Mouse (Mus musculus): ENCODE data around the gene Atr. TPM values are rescaled to one million over a fixed set of nuclear protein-coding genes. Genes with fewer than 3 reads are reported as not detected.
A peak's percentile ranks its signal among the peaks of the same experiment; 100 is the strongest.

Gene Atr
- polyA plus RNA-seq, 1 experiment from 2014 or later, result 11.6 TPM

DNA sequence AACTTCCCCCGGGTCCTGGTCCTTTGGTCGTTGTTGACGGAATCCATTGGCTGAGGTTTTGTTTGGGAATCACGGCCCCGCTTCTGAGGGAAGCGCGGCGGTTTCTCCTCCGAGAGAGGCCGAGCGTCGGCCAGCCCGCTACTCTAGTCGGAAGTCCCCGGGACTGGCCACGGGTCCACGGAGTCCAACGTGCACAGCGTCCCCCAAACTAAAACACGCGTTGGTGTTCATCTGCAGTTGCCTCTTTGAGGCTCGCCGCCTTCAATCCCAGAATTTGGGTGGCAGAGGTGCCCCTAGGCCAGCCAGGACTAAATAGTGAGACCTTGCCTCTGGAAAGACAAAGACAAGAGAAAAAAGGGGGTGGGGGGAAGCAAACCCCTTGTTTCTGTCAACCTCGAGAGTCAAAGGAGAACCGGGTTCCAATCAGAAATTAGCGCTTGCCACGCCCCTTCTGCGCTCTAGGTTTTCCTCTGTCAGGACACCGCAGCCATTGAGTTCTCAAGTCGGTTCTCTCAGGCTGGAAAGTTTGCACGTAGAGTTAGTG is 702 bp downstream of the Atr start:
- no peaks in the 10 kb centered on the region for H3K27me3 ChIP-seq (ENCODE audit: control insufficient read depth, insufficient read depth, low read depth, low read length)
- H3K4me2 ChIP-seq (ENCODE audit: low read length), result peak overlapping the region; percentile 99
- H3K27ac ChIP-seq (ENCODE audit: low read length), result peak overlapping the region; percentile 83
- no peaks in the 10 kb centered on the region for H3K36me3 ChIP-seq (ENCODE audit: control insufficient read depth, insufficient read depth, low read length)
- H3K4me1 ChIP-seq (ENCODE audit: control insufficient read depth, insufficient read depth, low read length), result peaks cover 6% of the 10 kb centered on the region
- 1% methylated on average over 31 of the region's 31 CpGs for WGBS
- H3K9me3 ChIP-seq (replicated peaks; ENCODE audit: control insufficient read depth, low read length, poor library complexity, severe bottlenecking), result no peaks in the 10 kb centered on the region
- peak overlapping the region; percentile 91 for H3K4me3 ChIP-seq (ENCODE audit: low read depth, low read length)
- peak; percentile 49 for ATAC-seq
- H3K9ac ChIP-seq (ENCODE audit: low read depth, low read length), result peak overlapping the region; percentile 89

DNA sequence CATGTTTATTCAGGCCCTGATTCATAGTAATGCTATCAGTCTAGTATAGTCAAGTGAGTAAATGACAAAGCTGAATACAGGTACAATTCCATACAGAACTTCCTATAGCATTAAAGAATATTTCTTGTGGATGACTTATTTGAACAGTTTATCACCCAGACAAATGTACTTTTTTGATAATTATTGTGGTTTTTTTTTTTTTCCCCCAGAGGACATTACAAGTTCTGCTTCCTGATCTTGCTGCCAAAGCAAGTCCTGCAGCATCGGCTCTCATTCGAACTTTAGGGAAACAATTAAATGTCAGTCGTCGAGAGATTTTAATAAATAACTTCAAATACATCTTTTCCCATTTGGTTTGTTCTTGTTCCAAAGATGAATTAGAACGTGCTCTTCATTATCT is 20.8 kb downstream of the Atr start:
- peaks cover 4% of the 10 kb centered on the region; the same call in 1 of the 2 replicates for H3K36me3 ChIP-seq (ENCODE audit: control insufficient read depth, insufficient read depth, low read length)
- 95% methylated on average over 5 of the region's 5 CpGs for WGBS
- H3K4me1 ChIP-seq (ENCODE audit: control insufficient read depth, insufficient read depth, low read length), result no peaks in the 10 kb centered on the region
- no peaks in the 10 kb centered on the region for H3K27me3 ChIP-seq (ENCODE audit: control insufficient read depth, insufficient read depth, low read depth, low read length)
- no peak overlapping the region for H3K4me2 ChIP-seq (ENCODE audit: low read length)
- ATAC-seq, result no peak
- no peaks in the 10 kb centered on the region for H3K9me3 ChIP-seq (replicated peaks; ENCODE audit: control insufficient read depth, low read length, poor library complexity, severe bottlenecking)
- no peak overlapping the region for H3K27ac ChIP-seq (ENCODE audit: low read length)
- no peak overlapping the region for H3K4me3 ChIP-seq (ENCODE audit: low read depth, low read length)
- H3K9ac ChIP-seq (ENCODE audit: low read depth, low read length), result no peak overlapping the region

DNA sequence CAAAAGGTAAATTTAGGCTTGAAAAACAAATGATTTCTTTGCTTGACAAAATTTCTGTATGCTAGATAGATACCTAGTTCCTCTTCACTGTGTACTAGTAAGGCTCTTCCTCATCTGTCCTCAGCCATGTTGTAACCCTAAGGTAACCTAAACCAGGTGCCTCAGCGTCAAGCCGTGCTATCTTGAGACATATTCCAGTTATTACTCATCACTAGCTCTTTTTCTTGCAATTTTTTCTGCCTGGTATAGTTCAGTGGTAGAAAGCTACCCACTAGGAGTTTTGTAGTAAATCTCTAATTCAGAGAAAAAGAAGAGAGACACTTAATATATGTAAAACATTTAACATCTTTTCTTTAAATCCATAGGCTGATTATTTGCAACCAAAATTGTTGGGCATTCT is 25.4 kb downstream of the Atr start:
- no peak for ATAC-seq
- 96% methylated on average over 2 of the region's 2 CpGs for WGBS

DNA sequence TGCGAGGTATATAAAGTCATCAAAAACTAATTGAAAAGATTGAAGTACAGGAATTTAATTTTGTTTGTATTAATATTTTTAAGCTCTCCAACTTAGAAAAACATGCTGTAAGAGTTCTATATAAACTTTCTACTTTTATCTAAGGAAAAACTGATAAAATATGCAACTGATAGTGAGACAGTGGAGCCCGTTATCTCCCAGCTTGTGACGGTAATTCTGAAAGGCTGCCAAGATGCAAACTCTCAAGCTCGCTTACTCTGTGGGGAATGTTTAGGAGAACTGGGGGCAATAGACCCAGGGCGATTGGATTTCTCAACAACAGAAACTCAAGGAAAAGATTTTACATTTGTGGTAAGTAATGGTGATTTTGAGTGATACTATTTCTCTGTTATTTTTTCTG is 40.0 kb downstream of the Atr start:
- no peaks in the 10 kb centered on the region for H3K9me3 ChIP-seq (replicated peaks; ENCODE audit: control insufficient read depth, low read length, poor library complexity, severe bottlenecking)
- no peak overlapping the region for H3K9ac ChIP-seq (ENCODE audit: low read depth, low read length)

More for the DNA sequence above, 25.4 kb downstream of the Atr start:
- Histone ChIP-seq H3K4me1 (ENCODE audit: control insufficient read depth, insufficient read depth, low read length) (no peaks in the 10 kb centered on the region), H3K27me3 (ENCODE audit: control insufficient read depth, insufficient read depth, low read depth, low read length) (no peaks in the 10 kb centered on the region), H3K27ac (ENCODE audit: low read length) (no peak overlapping the region), H3K9ac (ENCODE audit: low read depth, low read length) (no peak overlapping the region), H3K9me3 (replicated peaks; ENCODE audit: control insufficient read depth, low read length, poor library complexity, severe bottlenecking) (no peaks in the 10 kb centered on the region), H3K4me3 (ENCODE audit: low read depth, low read length) (no peak overlapping the region), H3K36me3 (ENCODE audit: control insufficient read depth, insufficient read depth, low read length) (peaks cover 10% of the 10 kb centered on the region), H3K4me2 (ENCODE audit: low read length) (no peak overlapping the region)

DNA sequence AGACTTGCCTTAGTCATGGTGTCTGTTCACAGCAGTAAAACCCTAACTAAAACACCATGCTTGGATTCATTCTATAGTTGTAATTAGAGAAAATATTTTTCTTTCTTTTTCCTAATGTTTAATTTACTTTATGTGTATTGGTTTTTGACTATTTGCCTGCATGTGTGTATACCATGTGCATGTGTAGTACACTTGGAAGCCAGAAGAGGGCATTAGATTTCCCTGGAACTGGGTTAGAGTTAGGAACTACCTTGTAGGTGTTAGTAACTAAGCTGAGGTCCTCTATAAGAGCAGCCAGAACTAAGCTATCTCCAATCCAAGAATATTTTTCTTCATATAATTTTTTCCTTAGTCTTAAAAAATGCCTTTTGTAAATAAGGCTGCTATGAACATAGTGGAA is 75.5 kb downstream of the Atr start:
- Histone ChIP-seq H3K4me3 (ENCODE audit: low read depth, low read length) (no peak overlapping the region), H3K9me3 (replicated peaks; ENCODE audit: control insufficient read depth, low read length, poor library complexity, severe bottlenecking) (no peaks in the 10 kb centered on the region), H3K27me3 (ENCODE audit: control insufficient read depth, insufficient read depth, low read depth, low read length) (no peaks in the 10 kb centered on the region), H3K4me1 (ENCODE audit: control insufficient read depth, insufficient read depth, low read length) (no peaks in the 10 kb centered on the region), H3K27ac (ENCODE audit: low read length) (no peak overlapping the region), H3K4me2 (ENCODE audit: low read length) (no peak overlapping the region), H3K36me3 (ENCODE audit: control insufficient read depth, insufficient read depth, low read length) (peaks cover 3% of the 10 kb centered on the region; the same call in 1 of the 2 replicates), H3K9ac (ENCODE audit: low read depth, low read length) (no peak overlapping the region)
- ATAC-seq, result no peak

More for the DNA sequence above, 40.0 kb downstream of the Atr start:
- Histone ChIP-seq H3K4me2 (ENCODE audit: low read length) (no peak overlapping the region), H3K27ac (ENCODE audit: low read length) (no peak overlapping the region), H3K27me3 (ENCODE audit: control insufficient read depth, insufficient read depth, low read depth, low read length) (no peaks in the 10 kb centered on the region), H3K4me1 (ENCODE audit: control insufficient read depth, insufficient read depth, low read length) (no peaks in the 10 kb centered on the region), H3K4me3 (ENCODE audit: low read depth, low read length) (no peak overlapping the region), H3K36me3 (ENCODE audit: control insufficient read depth, insufficient read depth, low read length) (peaks cover 18% of the 10 kb centered on the region)
- WGBS, result 87% methylated on average over 5 of the region's 5 CpGs
- no peak for ATAC-seq

DNA sequence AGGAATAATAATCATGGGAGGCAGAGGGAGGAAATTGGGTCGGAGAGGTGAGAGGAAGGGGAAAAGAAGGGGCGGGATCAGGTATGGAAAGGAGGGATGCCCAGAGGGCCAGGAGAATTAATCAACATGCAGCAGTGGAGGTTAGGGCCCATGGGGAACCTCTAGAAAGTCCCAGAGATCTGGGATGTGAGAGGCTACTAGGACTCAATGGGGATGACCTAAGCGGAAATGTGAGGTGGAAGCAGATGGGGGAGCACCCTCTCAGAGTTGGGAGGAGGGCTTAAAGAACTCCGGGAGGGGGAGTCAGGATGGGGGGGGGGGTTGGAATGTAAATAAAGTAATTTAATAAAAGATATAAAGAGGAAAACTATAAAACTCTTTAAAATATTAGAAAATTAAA is 96.3 kb downstream of the Atr start:
- Histone ChIP-seq H3K27me3 (ENCODE audit: control insufficient read depth, insufficient read depth, low read depth, low read length) (no peaks in the 10 kb centered on the region), H3K27ac (ENCODE audit: low read length) (no peak overlapping the region), H3K36me3 (ENCODE audit: control insufficient read depth, insufficient read depth, low read length) (no peaks in the 10 kb centered on the region), H3K4me3 (ENCODE audit: low read depth, low read length) (no peak overlapping the region), H3K4me2 (ENCODE audit: low read length) (no peak overlapping the region), H3K4me1 (ENCODE audit: control insufficient read depth, insufficient read depth, low read length) (peaks cover 9% of the 10 kb centered on the region), H3K9me3 (replicated peaks; ENCODE audit: control insufficient read depth, low read length, poor library complexity, severe bottlenecking) (no peaks in the 10 kb centered on the region), H3K9ac (ENCODE audit: low read depth, low read length) (no peak overlapping the region)
- 75% methylated on average over 4 of the region's 4 CpGs for WGBS
- no peak for ATAC-seq

DNA sequence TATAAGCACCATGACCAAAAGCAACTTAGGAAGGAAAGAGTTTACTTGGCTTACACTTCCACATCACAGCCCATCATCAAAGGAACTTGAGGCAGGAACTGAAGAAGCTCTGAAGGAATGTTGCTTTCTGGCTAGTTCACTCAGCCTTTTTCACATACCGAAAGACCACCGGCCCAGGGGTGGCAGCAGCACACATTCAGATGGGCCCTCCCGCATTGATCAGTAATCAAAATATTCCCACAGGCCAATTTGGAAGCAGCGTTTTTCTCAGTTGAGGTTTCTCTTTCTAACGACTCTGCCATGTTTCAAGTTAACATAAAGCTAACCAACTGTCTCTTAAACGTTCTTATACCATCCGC is 96.8 kb downstream of the Atr start:
- Histone ChIP-seq H3K4me2 (ENCODE audit: low read length) (peak overlapping the region; percentile 84), H3K4me1 (ENCODE audit: control insufficient read depth, insufficient read depth, low read length) (peaks cover 9% of the 10 kb centered on the region), H3K36me3 (ENCODE audit: control insufficient read depth, insufficient read depth, low read length) (no peaks in the 10 kb centered on the region), H3K9me3 (replicated peaks; ENCODE audit: control insufficient read depth, low read length, poor library complexity, severe bottlenecking) (no peaks in the 10 kb centered on the region), H3K9ac (ENCODE audit: low read depth, low read length) (peak overlapping the region; percentile 97), H3K4me3 (ENCODE audit: low read depth, low read length) (peak overlapping the region; percentile 100), H3K27me3 (ENCODE audit: control insufficient read depth, insufficient read depth, low read depth, low read length) (no peaks in the 10 kb centered on the region), H3K27ac (ENCODE audit: low read length) (peak overlapping the region; percentile 79)
- WGBS, result under 1% methylated on average over 7 of the region's 7 CpGs
- ATAC-seq, result peak; percentile 93

DNA sequence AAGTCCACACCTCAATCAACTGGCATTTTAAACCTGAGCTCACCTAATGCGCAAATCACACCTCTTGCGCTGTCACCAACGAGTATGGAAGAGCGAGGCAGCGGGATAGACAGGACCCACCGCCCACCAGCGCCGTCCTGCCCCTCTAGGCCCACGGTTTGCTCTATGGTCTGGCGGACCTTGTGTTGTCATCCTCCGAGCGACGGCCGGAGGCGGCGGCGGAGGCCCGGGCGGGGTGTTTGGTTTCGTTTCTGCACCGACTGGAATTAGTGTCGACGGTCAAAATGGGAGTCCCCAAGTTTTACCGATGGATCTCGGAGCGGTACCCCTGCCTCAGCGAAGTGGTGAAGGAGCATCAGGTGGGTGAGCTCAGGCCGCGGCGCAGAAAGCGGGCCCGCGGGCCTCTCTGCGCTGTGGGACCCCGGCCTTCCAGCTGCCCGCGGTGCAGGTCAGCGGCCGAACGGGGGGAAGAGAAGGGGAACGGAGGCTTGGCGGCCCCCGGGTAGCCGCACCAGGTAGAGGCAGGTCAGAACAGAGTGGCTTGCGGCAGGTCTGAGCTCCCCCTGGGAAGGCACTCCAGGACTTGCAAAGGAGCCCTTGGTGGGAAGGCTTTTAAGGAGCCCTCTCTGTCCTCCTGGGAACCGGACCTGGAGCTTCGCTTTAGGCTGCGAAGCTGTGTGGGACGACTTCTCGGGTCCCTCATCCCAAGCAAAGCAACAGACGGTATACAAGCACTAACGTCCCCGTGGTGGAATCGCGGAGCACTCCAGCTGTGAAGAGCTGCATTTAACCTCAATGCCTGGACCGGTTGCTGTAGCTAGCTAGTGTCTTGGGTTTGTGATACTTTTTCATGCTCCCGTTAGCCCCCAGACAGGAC is 97.4 kb downstream of the Atr start, which contains the start of gene Xrn1:
Gene Xrn1, plus strand, starts transcription at position 176 of the 877 bp plus-strand sequence.
- Histone ChIP-seq H3K27me3 (ENCODE audit: control insufficient read depth, insufficient read depth, low read depth, low read length) (no peaks in the 10 kb centered on the region), H3K27ac (ENCODE audit: low read length) (peak within 1 kb of the TSS; percentile 79), H3K4me2 (ENCODE audit: low read length) (peak within 1 kb of the TSS; percentile 84), H3K36me3 (ENCODE audit: control insufficient read depth, insufficient read depth, low read length) (no peaks in the 10 kb centered on the region), H3K9me3 (replicated peaks; ENCODE audit: control insufficient read depth, low read length, poor library complexity, severe bottlenecking) (no peaks in the 10 kb centered on the region), H3K4me3 (ENCODE audit: low read depth, low read length) (peak within 1 kb of the TSS; percentile 100), H3K9ac (ENCODE audit: low read depth, low read length) (peak within 1 kb of the TSS; percentile 97), H3K4me1 (ENCODE audit: control insufficient read depth, insufficient read depth, low read length) (peaks cover 9% of the 10 kb centered on the region)
- ATAC-seq, result peak; percentile 100
- WGBS, result under 1% methylated on average over 57 of the region's 57 CpGs

DNA sequence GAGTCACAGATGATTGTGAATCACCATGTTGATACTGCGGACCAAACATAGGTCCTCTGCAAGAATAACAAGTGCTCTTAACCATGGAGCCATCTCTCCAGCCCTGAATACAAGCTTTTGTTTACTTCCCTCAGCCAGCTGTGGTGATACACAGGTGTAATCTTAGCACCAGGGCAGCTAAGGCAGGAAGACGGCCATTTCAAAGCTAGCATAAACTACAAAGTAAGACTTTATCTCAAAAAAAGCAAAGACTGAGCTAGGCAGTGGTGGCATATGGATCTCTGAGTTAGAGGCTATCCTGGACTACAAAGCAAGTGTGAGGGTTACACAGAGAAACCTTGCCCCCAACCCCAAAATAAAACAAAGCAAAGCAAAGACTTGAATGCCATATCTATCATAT is 100.2 kb downstream of the Atr start:
- ATAC-seq, result no peak
- Histone ChIP-seq H3K36me3 (ENCODE audit: control insufficient read depth, insufficient read depth, low read length) (no peaks in the 10 kb centered on the region), H3K9me3 (replicated peaks; ENCODE audit: control insufficient read depth, low read length, poor library complexity, severe bottlenecking) (no peaks in the 10 kb centered on the region), H3K27me3 (ENCODE audit: control insufficient read depth, insufficient read depth, low read depth, low read length) (no peaks in the 10 kb centered on the region), H3K4me3 (ENCODE audit: low read depth, low read length) (no peak overlapping the region), H3K4me2 (ENCODE audit: low read length) (no peak overlapping the region), H3K27ac (ENCODE audit: low read length) (no peak overlapping the region), H3K4me1 (ENCODE audit: control insufficient read depth, insufficient read depth, low read length) (peaks cover 9% of the 10 kb centered on the region), H3K9ac (ENCODE audit: low read depth, low read length) (no peak overlapping the region)
- 93% methylated on average over 2 of the region's 2 CpGs for WGBS
